Comparison of ENCODE assay signal across 20 mouse cellular contexts in the genomic region with DNA sequence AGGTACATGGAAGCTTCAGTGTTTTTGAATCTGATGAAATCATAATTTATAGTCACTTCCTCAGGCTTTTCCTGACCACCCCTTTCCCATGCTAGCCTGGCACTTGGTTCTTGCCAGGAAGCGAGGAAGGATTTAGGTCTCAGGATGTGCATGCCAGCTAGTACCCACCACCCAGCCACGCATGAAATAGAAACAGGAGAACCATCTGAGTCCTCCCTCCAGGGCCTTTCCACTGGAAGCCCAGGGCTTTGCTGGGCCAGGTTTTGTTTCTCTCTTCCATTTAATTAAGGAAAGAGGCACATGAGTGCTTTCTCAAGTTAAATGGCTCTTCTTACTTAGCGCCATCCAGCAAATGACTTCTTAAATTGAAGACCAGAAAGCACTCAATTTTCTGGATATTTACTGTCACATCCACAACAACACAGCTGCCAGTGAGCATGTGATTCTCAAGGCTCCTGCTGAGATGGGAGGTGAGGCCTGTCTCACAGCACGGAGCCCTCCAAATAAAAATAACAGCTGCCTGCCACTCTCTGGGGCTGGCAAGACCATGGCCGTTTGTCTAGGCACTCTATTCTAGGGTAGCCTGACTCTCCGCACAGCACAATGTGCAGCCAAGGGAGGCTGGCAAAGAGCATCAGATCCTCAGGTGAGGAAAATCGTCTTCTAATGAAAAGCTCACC.
DNase-seq lines count a peak whose midpoint lies in the region; ATAC-seq and TF ChIP-seq lines count a peak whose summit lies in the region.
"Had no signal": no experiment of that assay in that cellular context is flagged by ENCODE, and none has a peak within 500 bp of the region (broad histone marks: within the 10 kb centered on the region; RNA-seq: fewer than 3 reads in every experiment).

No protein-coding gene starts in this region.

- TF ChIP-seq CTCF in hindbrain, postnatal 0 days (IDR thresholded peaks at IDR 0.05; ENCODE audit: low read depth): no peak

- H3K4me3 ChIP-seq in hindbrain, postnatal 0 days (ENCODE audit: low read length): no peak overlapping the region
- H3K4me3 ChIP-seq in hindbrain, embryonic 10.5 days: no peak overlapping the region
- H3K4me3 ChIP-seq in forebrain, embryonic 16.5 days (replicated peaks; ENCODE audit: low read length): no peak overlapping the region
- H3K4me3 ChIP-seq: limb, embryonic 12.5 days; liver, embryonic 12.5 days; midbrain, embryonic 15.5 days had no signal

- no peaks in the 10 kb centered on the region for H3K9me3 ChIP-seq in hindbrain, postnatal 0 days (ENCODE audit: low read length)
- no peaks in the 10 kb centered on the region for H3K9me3 ChIP-seq in hindbrain, embryonic 10.5 days
- H3K9me3 ChIP-seq in forebrain, embryonic 16.5 days (ENCODE audit: control insufficient read depth, low read length): no peaks in the 10 kb centered on the region
- H3K9me3 ChIP-seq: limb, embryonic 12.5 days; liver, embryonic 12.5 days; midbrain, embryonic 15.5 days had no signal

- H3K36me3 ChIP-seq in hindbrain, postnatal 0 days (ENCODE audit: insufficient read depth, low read length): no peaks in the 10 kb centered on the region
- H3K36me3 ChIP-seq in hindbrain, embryonic 10.5 days: no peaks in the 10 kb centered on the region
- H3K36me3 ChIP-seq in forebrain, embryonic 16.5 days (ENCODE audit: control insufficient read depth, insufficient read depth): no peaks in the 10 kb centered on the region
- H3K36me3 ChIP-seq: limb, embryonic 12.5 days; liver, embryonic 12.5 days; midbrain, embryonic 15.5 days had no signal

- no peak overlapping the region for H3K4me2 ChIP-seq in hindbrain, postnatal 0 days (ENCODE audit: low read depth, low read length)
- no peak overlapping the region for H3K4me2 ChIP-seq in forebrain, embryonic 16.5 days (ENCODE audit: low read length)
- H3K4me2 ChIP-seq: heart, embryonic 11.5 days; limb, embryonic 12.5 days; liver, embryonic 12.5 days; midbrain, embryonic 15.5 days had no signal

- 0 out of 2 replicates have a peak, but pooled peaks cover 5% of the 10 kb centered on the region for H3K4me1 ChIP-seq in hindbrain, postnatal 0 days (ENCODE audit: insufficient read depth, low read length)
- H3K4me1 ChIP-seq in hindbrain, embryonic 10.5 days (replicated peaks): peaks cover 9% of the 10 kb centered on the region; the same call in 1 of the 2 replicates
- peaks cover 2% of the 10 kb centered on the region for H3K4me1 ChIP-seq in forebrain, embryonic 16.5 days (replicated peaks; ENCODE audit: control insufficient read depth, insufficient read depth, low read length)
- H3K4me1 ChIP-seq: limb, embryonic 12.5 days; liver, embryonic 12.5 days had no signal

- ATAC-seq in hindbrain, postnatal 0 days: peak; percentile 32; the same call in 1 of the 2 replicates
- peak; percentile 79 for ATAC-seq in forebrain, embryonic 16.5 days
- ATAC-seq: liver, embryonic 12.5 days; midbrain, embryonic 15.5 days had no signal

- H3K27me3 ChIP-seq in hindbrain, postnatal 0 days (ENCODE audit: insufficient read depth, low read length): no peaks in the 10 kb centered on the region
- H3K27me3 ChIP-seq in hindbrain, embryonic 10.5 days (ENCODE audit: insufficient read depth, poor library complexity, severe bottlenecking): no peaks in the 10 kb centered on the region
- H3K27me3 ChIP-seq in forebrain, embryonic 16.5 days (replicated peaks; ENCODE audit: control insufficient read depth, insufficient read depth, low read length): no peaks in the 10 kb centered on the region
- H3K27me3 ChIP-seq: limb, embryonic 12.5 days; liver, embryonic 12.5 days; midbrain, embryonic 15.5 days had no signal

- H3K9ac ChIP-seq in hindbrain, postnatal 0 days (replicated peaks; ENCODE audit: low read length): no peak overlapping the region
- no peak overlapping the region for H3K9ac ChIP-seq in forebrain, embryonic 16.5 days (replicated peaks; ENCODE audit: low read depth, low read length)
- H3K9ac ChIP-seq: limb, embryonic 12.5 days; liver, embryonic 12.5 days; midbrain, embryonic 15.5 days had no signal

- DNase-seq in hindbrain, postnatal 0 days (ENCODE audit: low spot score): peak; percentile 51
- DNase-seq in hindbrain, embryonic 10.5 days (ENCODE audit: low spot score): no peak
- DNase-seq in urinary bladder, postnatal 4 days (ENCODE audit: low spot score in 2 of 2): peak; percentile 6 to 50
- DNase-seq in urinary bladder, adult 2 months (ENCODE audit: low spot score): no peak
- DNase-seq in c-Kit-positive CD71-positive TER-119-positive erythroid progenitor cells, embryonic 14.5 days (ENCODE audit: low spot score): no peak
- no peak for DNase-seq in layer of hippocampus, postnatal 25 days (ENCODE audit: extremely low spot score in 1 of 2, low spot score in 1 of 2)
- DNase-seq: adrenal gland, adult 2 months; gastrocnemius, postnatal 25 days; heart, postnatal 10 days; kidney, adult 8-10 months; kidney, postnatal 25 days; layer of hippocampus, adult 9-11 months; lung, adult 2 months; spleen, adult 18-20 months; thymus, postnatal 14 days had no signal

- no peak overlapping the region for H3K27ac ChIP-seq in hindbrain, postnatal 0 days
- H3K27ac ChIP-seq in hindbrain, embryonic 10.5 days: no peak overlapping the region
- H3K27ac ChIP-seq in forebrain, embryonic 16.5 days (ENCODE audit: low read length): no peak overlapping the region
- H3K27ac ChIP-seq: limb, embryonic 12.5 days; liver, embryonic 12.5 days; midbrain, embryonic 15.5 days had no signal

- WGBS in hindbrain, postnatal 0 days: 36% methylated on average over 7 of the region's 7 CpGs
- 65% methylated on average over 7 of the region's 7 CpGs for WGBS in hindbrain, embryonic 10.5 days
- 47% methylated on average over 7 of the region's 7 CpGs for WGBS in forebrain, embryonic 16.5 days

Comparison
In these comparisons a context has a peak if more than half of its experiments do, and no peak if none do; other contexts are left out.
1. DNase-seq: peak in hindbrain, postnatal 0 days (single experiment) and urinary bladder, postnatal 4 days (2 of 2); none in hindbrain, embryonic 10.5 days (single experiment), urinary bladder, adult 2 months (single experiment), c-Kit-positive CD71-positive TER-119-positive erythroid progenitor cells, embryonic 14.5 days (single experiment) and layer of hippocampus, postnatal 25 days (0 of 2).